Mouse (Mus musculus): Measurements from ENCODE around the gene H2-DMb1.

H2-DMb1 gene

GRCm38 (mm10) chr17:34152923-34153322, at the start of gene H2-DMb1:
TSS of gene H2-DMb1 (plus strand) at chr17:34153072.
- peak; percentile 89 for DNase-seq (ENCODE audit: low spot score)

GRCm38 (mm10) chr17:34104804-34105203, 48.1 kb upstream of the H2-DMb1 start:
- no peak for DNase-seq (ENCODE audit: low spot score)

- no peak for DNase-seq (ENCODE audit: low spot score)
Measured at GRCm38 (mm10) chr17:34106555-34106954, 46.3 kb upstream of the H2-DMb1 start.

- no peak for DNase-seq (ENCODE audit: low spot score)
Measured at GRCm38 (mm10) chr17:34107109-34107867, 45.6 kb upstream of the H2-DMb1 start.

GRCm38 (mm10) chr17:34108460-34108859, 44.4 kb upstream of the H2-DMb1 start:
- DNase-seq (ENCODE audit: low spot score) = no peak

DNA sequence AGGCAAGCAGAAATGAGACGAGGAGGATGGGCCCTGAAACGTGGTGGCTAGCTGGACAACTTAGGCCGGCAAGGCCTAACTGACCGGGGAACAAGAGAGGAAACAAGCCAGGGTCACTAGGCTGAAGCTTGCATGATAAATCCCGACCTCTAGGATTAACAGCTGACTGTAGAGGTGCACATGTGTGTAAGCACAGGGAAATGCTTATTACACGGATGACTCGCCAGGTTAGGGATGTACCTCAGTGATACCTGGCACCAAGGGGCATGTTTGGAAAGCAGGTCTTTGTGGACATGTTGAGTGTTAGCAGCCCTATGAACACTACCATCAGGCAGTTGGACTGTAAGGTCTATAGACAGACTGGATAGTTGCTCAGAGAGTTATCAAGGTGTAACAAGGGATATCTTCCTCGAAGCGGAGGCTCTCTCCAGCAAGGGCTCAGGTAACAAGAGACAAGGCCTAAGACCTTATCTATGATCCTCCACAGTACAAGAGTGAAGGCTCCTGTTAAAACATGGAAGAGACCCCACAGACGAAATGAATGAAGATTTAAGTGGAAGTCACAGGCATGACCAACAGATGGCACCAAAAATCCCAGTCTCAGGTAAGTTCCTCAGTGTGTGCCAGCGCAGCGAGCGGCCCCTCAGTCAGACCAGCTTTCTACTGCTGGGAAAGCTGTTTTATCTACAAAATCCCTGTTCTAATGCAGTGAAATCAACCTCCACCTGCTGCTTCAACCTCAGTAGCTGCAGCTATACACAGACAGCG, 43.6 kb upstream of the H2-DMb1 start:
- DNase-seq (ENCODE audit: low spot score) = no peak

- DNase-seq (ENCODE audit: low spot score) = no peak
Measured at GRCm38 (mm10) chr17:34109806-34110195, 43.1 kb upstream of the H2-DMb1 start.

DNA sequence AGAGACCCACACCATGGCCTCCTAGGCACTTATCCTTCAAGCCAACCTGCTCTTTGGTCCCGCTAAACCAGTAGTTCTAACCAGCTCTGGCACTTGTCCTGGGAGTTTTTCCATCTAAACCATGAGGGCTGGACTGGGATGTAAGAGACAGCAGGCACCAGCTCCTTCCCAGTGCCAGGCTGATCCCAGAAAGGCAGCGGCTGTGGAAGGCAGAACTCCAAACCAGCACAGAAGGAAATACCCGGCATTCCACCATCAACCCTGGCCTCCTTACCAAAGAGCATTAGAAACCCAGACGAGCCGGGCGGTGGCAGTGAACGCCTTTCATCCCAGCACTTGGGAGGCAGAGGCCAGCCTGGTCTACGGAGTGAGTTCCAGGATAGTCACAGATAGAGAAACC, 42.6 kb upstream of the H2-DMb1 start:
- DNase-seq (ENCODE audit: low spot score) = peak; percentile 63

- no peak for DNase-seq (ENCODE audit: low spot score)
Measured at GRCm38 (mm10) chr17:34114114-34114513, 38.8 kb upstream of the H2-DMb1 start.

DNA sequence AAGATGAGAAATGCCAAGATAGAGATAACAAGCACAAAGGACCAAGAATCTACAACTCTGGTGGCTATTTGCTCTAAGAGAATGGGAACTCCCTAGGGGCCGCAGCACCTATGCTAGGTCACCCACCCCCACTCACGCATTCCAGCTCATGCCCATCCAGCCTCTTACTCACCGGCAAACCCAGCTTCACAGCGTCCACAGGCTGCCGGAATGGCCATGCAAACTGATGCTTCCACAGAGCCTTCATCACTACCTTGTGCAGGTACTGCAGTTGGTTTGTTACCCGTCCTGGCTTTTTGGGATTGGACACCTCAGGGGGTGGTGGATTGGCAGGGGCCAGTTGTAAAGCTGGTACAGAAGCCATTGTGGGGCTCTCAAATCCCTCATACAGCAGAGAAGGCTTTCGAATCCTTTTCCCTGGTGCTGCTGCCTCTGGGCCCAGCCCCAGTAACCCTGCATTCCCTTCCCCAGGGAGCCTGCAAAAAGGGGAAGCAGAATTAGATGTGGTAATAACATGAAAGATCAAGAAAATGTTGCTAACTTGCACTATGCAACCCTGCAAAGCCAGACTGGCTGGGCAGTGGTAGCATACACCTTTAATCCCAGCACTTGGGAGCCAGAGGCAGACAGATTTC, 36.0 kb upstream of the H2-DMb1 start:
- no peak for DNase-seq (ENCODE audit: low spot score)

DNA sequence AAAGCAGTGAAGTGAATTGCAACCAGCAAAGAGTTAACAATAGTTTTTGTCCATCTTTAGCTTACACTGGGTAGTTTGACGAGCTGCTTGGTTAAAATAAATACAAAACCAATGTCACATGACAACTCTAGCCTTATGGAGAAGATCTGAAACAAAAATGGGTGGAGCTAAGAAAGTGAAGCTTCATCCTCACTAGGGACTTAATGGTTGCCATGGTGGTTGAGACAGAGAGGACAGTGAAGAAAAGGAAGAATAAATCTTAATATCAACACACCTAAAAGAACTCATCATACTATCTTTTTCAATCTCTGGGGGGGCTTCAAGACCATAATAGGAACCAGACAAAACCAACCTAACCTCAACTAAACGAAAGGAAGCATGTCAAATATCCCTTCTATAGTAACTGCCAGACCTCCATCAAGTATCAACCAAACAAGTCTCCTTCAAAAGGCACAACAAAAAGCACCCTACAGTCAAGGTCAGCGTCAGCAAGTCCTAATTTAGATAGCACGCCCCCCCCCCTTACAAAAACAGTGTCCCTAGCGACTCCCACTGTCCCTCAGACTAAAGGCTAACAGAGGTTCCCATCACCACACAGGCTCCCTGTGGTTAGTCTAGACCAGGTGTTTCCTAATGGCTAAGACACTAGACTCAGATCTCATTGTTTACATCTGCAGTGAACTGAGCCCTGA, 35.3 kb upstream of the H2-DMb1 start:
- DNase-seq (ENCODE audit: low spot score) = peak; percentile 71

GRCm38 (mm10) chr17:34118113-34118872, 34.6 kb upstream of the H2-DMb1 start:
- no peak for DNase-seq (ENCODE audit: low spot score)

GRCm38 (mm10) chr17:34118873-34119248, 34.0 kb upstream of the H2-DMb1 start:
- no peak for DNase-seq (ENCODE audit: low spot score)

GRCm38 (mm10) chr17:34119249-34120179, 33.4 kb upstream of the H2-DMb1 start, which contains the start of gene H2-DMa:
TSS of gene H2-DMa (plus strand) at chr17:34119541.
- peak; percentile 99 for DNase-seq (ENCODE audit: low spot score)

DNA sequence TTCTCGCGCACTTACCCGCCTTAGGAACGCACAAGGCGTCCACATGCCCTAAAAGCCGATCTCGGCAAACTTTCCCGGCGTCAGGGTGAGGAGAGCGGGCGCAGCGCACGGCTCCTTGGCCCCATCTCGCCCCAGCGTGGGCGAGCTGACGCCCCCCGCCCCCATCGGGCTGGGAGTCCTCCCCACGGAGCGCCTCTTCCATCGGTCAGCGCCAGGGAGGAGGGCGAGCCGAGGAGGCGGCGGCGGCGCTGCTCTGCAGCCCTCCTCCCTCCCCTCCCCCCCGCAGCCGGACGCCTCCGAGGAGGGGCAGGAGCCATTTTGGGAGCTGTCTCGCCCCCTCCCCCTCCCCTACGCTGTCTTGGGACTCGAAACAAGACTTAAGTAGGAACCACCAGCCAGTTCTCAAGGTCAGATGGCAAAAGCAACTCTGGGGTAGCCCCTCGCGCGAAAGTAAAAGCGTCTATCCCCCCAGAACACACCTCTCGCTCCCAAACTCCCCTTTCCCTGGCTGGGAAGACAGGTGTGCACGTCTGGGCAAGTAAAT, 32.6 kb upstream of the H2-DMb1 start:
- peak; percentile 94 for DNase-seq (ENCODE audit: low spot score)

GRCm38 (mm10) chr17:34120814-34121171, 32.1 kb upstream of the H2-DMb1 start:
- no peak for DNase-seq (ENCODE audit: low spot score)

GRCm38 (mm10) chr17:34121172-34121878, 31.5 kb upstream of the H2-DMb1 start:
- DNase-seq (ENCODE audit: low spot score) = peak; percentile 97

DNA sequence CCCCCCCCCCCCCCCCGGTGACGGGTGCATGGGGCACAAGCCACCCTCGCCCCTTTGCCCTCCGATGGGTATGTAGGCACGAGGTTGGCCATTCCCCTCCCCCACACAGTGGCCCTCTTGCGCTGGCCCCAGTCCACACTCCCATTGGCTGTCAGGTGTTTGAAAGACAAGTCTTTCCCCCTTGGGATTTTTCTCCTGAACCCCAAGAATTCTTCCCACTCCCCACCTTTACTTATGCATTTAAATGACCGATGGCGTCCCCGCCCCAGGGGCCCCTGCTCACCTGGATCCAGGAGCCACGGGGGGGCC, 31.0 kb upstream of the H2-DMb1 start:
- peak; percentile 92 for DNase-seq (ENCODE audit: low spot score)

DNA sequence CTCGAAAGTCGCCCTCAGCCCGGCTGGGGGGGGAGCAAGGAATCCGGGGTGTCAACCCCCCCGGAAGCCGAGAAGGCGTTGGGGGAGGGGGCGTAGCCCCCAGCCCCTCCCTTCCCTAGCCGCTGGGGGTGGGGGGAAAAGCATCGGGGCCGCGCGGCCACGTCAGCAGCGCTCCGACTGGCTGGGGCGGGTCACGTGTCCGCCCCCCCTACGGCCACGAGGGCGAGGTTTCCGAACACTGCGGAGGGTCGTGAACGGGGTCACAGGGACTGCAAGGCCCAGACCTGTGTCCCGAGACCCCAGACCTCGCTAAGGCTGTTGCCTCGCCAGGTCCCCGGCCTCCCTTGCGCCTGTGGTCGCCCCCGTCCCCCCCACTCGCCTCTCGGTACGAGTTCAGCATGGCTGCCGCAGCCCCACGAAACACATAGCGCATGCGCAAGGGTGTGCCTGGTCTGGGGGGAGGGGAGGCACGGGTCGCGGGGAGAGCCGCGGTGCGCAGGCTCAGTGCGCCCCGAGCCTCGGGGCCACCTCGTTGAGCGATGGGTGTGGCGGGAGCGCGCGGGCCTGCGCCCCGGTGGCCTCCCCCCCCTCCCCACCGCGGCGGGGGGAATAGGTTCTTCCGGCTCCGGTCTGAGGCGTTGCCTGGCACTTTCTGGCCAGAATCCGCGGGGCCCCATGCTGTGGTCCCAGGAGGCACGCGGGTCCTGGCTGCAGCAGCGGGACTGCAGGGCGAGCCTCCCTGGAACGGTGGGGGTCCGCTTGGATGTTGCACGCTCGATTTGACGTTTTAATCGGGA, 30.5 kb upstream of the H2-DMb1 start, which contains the start of gene Brd2:
Brd2 (minus strand) TSS at position 447 of the 797 bp plus-strand sequence.
- peak; percentile 99 for DNase-seq (ENCODE audit: low spot score)

All from adipocyte (in vitro differentiated cells).